Comparison of ENCODE assay signal across 8 mouse cellular contexts in genomic region chr4:120950763-120951427, GRCm38 (mm10). TPM values are rescaled to one million over a fixed set of nuclear protein-coding genes. Genes with fewer than 3 reads are reported as not detected.
DNase-seq lines count a peak whose midpoint lies in the region; ATAC-seq and TF ChIP-seq lines count a peak whose summit lies in the region.

No protein-coding gene starts in this region.

- ATAC-seq in kidney, embryonic 14.5 days (ENCODE audit: low FRiP score, low TSS enrichment), result peak; percentile 19; the same call in 1 of the 2 replicates
- ATAC-seq in forebrain, embryonic 13.5 days, result 0 out of 2 replicates have a peak, but pooled peaks have one; percentile 9
- peak; percentile 3; the same call in 1 of the 2 replicates for ATAC-seq in liver, embryonic 14.5 days (ENCODE audit: insufficient read depth)

- no peak for DNase-seq in kidney, adult 8-10 months
- peak; percentile 20 for DNase-seq in MN1 (ENCODE audit: low spot score)
- no peak for DNase-seq in liver, embryonic 14.5 days (ENCODE audit: low read depth in 3 of 3, low spot score in 3 of 3)
- no peak for DNase-seq in urinary bladder, postnatal 10 days (ENCODE audit: low spot score)
- no peak for DNase-seq in adrenal gland, postnatal 10 days
- no peak for DNase-seq in left cerebral cortex, postnatal 25 days (ENCODE audit: low spot score in 2 of 2)

- H3K4me1 ChIP-seq in kidney, embryonic 14.5 days (ENCODE audit: control insufficient read depth, insufficient read depth, low read length), result no peaks in the 10 kb centered on the region
- peaks cover 11% of the 10 kb centered on the region for H3K4me1 ChIP-seq in forebrain, embryonic 13.5 days
- H3K4me1 ChIP-seq in liver, embryonic 14.5 days (replicated peaks; ENCODE audit: control insufficient read depth in 2 of 2, insufficient read depth in 2 of 2, low read length in 1 of 2), result peaks cover 10 to 23% of the 10 kb centered on the region in 2 experiments

- H3K4me2 ChIP-seq in kidney, embryonic 14.5 days (replicated peaks; ENCODE audit: low read depth, low read length), result peak overlapping the region; percentile 85
- peak overlapping the region; percentile 80 for H3K4me2 ChIP-seq in forebrain, embryonic 13.5 days
- peak overlapping the region; percentile 70 for H3K4me2 ChIP-seq in liver, embryonic 14.5 days (ENCODE audit: low read depth)

- peak overlapping the region; percentile 85 for H3K9ac ChIP-seq in kidney, embryonic 14.5 days (ENCODE audit: low read depth, low read length)
- peak overlapping the region; percentile 89 for H3K9ac ChIP-seq in forebrain, embryonic 13.5 days
- peak overlapping the region; percentile 89 for H3K9ac ChIP-seq in liver, embryonic 14.5 days (replicated peaks)

- intact Hi-C loops in left cerebral cortex, postnatal 25 days (cut with DNase I), result no loop called here

- no peak for TF ChIP-seq CTCF in liver, embryonic 14.5 days (IDR thresholded peaks at IDR 0.05; ENCODE audit: low read depth)

- H3K27me3 ChIP-seq in kidney, embryonic 14.5 days (ENCODE audit: control insufficient read depth, insufficient read depth, low read length), result no peaks in the 10 kb centered on the region
- no peaks in the 10 kb centered on the region for H3K27me3 ChIP-seq in forebrain, embryonic 13.5 days
- H3K27me3 ChIP-seq in liver, embryonic 14.5 days (ENCODE audit: control insufficient read depth, insufficient read depth, low read length), result no peaks in the 10 kb centered on the region

- H3K36me3 ChIP-seq in kidney, embryonic 14.5 days (ENCODE audit: control insufficient read depth, insufficient read depth, low read length), result peaks cover 9% of the 10 kb centered on the region; the same call in 1 of the 2 replicates
- H3K36me3 ChIP-seq in forebrain, embryonic 13.5 days (ENCODE audit: poor library complexity, severe bottlenecking), result peaks cover 8% of the 10 kb centered on the region; the same call in 1 of the 2 replicates
- no peaks in the 10 kb centered on the region for H3K36me3 ChIP-seq in liver, embryonic 14.5 days (replicated peaks; ENCODE audit: control insufficient read depth, insufficient read depth, low read depth)

- no peaks in the 10 kb centered on the region for H3K9me3 ChIP-seq in kidney, embryonic 14.5 days (ENCODE audit: control insufficient read depth, low read length)
- no peaks in the 10 kb centered on the region for H3K9me3 ChIP-seq in forebrain, embryonic 13.5 days (replicated peaks)
- H3K9me3 ChIP-seq in liver, embryonic 14.5 days (ENCODE audit: control insufficient read depth, low read length), result no peaks in the 10 kb centered on the region

- H3K27ac ChIP-seq in kidney, embryonic 14.5 days (ENCODE audit: low read depth, low read length), result peak overlapping the region; percentile 82
- H3K27ac ChIP-seq in forebrain, embryonic 13.5 days, result peak overlapping the region; percentile 77
- H3K27ac ChIP-seq in liver, embryonic 14.5 days, result peak overlapping the region; percentile 10; the same call in 1 of the 2 replicates

- 5% methylated on average over 20 of the region's 20 CpGs for WGBS in kidney, embryonic 14.5 days
- 6% methylated on average over 20 of the region's 20 CpGs for WGBS in forebrain, embryonic 13.5 days
- WGBS in liver, embryonic 14.5 days (ENCODE audit: insufficient replicate concordance), result 4% methylated on average over 20 of the region's 20 CpGs

- no peak for TF ChIP-seq EP300 in liver, embryonic 14.5 days (IDR thresholded peaks at IDR 0.05; ENCODE audit: low read depth)

- peak overlapping the region; percentile 84 for H3K4me3 ChIP-seq in kidney, embryonic 14.5 days (ENCODE audit: low read length)
- H3K4me3 ChIP-seq in forebrain, embryonic 13.5 days, result peak overlapping the region; percentile 83
- H3K4me3 ChIP-seq in liver, embryonic 14.5 days (ENCODE audit: insufficient read depth in 1 of 2, low read depth in 2 of 2, low read length in 2 of 2), result peak overlapping the region; percentile 67 to 70

RNA-seq across cellular contexts. Expression of gene Zfp69, which starts 0.6 kb away (rescaled TPM):
- 9.0 and 9.9 TPM in 2 replicates for polyA plus RNA-seq in kidney, embryonic 14.5 days (2014; fragmentation: Nextera tagmentation; extraction: Ambion mirVana)
- polyA plus RNA-seq in forebrain, embryonic 13.5 days (2015; fragmentation: Nextera tagmentation; extraction: Ambion mirVana), result 7.4 and 8.9 TPM in 2 replicates
- polyA plus RNA-seq in liver, embryonic 14.5 days (2012; rRNA removed), result 1.0 and 1.1 TPM in 2 replicates
- 1.2 and 1.3 TPM in 2 replicates for polyA plus RNA-seq in liver, embryonic 14.5 days (2014; fragmentation: Nextera tagmentation; extraction: Ambion mirVana)
- total RNA-seq in adrenal gland, postnatal 10 days (2021), result 1 to 10 TPM; 3.5 to 3.6 TPM
- total RNA-seq in left cerebral cortex, postnatal 25 days (2021), result 1 to 10 TPM; 1.1 to 1.6 TPM

RNA-seq across cellular contexts. Expression of gene Exo5, which starts 26.1 kb away (rescaled TPM):
- 25.9 and 29.0 TPM in 2 replicates for polyA plus RNA-seq in kidney, embryonic 14.5 days (2014; fragmentation: Nextera tagmentation; extraction: Ambion mirVana)
- polyA plus RNA-seq in forebrain, embryonic 13.5 days (2015; fragmentation: Nextera tagmentation; extraction: Ambion mirVana), result 42.9 and 44.4 TPM in 2 replicates
- polyA plus RNA-seq in liver, embryonic 14.5 days (2012; rRNA removed), result 3.4 and 7.2 TPM in 2 replicates
- 5.3 and 5.8 TPM in 2 replicates for polyA plus RNA-seq in liver, embryonic 14.5 days (2014; fragmentation: Nextera tagmentation; extraction: Ambion mirVana)
- total RNA-seq in adrenal gland, postnatal 10 days (2021), result 10 to 100 TPM in 1 of 2 experiments, 1 to 10 TPM in 1; 9.7 to 13.4 TPM
- 10 to 100 TPM; 10.1 to 13.3 TPM for total RNA-seq in left cerebral cortex, postnatal 25 days (2021)

Comparison
In these comparisons a context has a peak if more than half of its experiments do, and no peak if none do; other contexts are left out.
1. H3K27ac ChIP-seq: peak in every context shown above with its lines; median percentile 82 in kidney, embryonic 14.5 days; 77 in forebrain, embryonic 13.5 days; 10 in liver, embryonic 14.5 days.